Mouse (Mus musculus) A20 (cell line): ENCODE results near the gene Zfp74.

Experiments used
- DNase-seq: peaks from one replicate; pipeline ENCODE4 v3.0.0-alpha.2; 2011; ENCODE audit warnings: low read depth, low spot score

Gene Zfp74

GRCm38 (mm10) chr7:29944201-29944600 lies 9.7 kb downstream of the Zfp74 start:
- DNase-seq: no peak

- no peak for DNase-seq
Measured at GRCm38 (mm10) chr7:29943720-29944119, 10.2 kb downstream of the Zfp74 start.

- DNase-seq: no peak
Measured at GRCm38 (mm10) chr7:29942740-29943139, 11.1 kb downstream of the Zfp74 start.

- no peak for DNase-seq
Measured at GRCm38 (mm10) chr7:29941027-29941426, 12.9 kb downstream of the Zfp74 start.

GRCm38 (mm10) chr7:29938856-29939255 lies 15.0 kb downstream of the Zfp74 start:
- peak; percentile 76 for DNase-seq

- DNase-seq: no peak
Measured at GRCm38 (mm10) chr7:29922780-29923179, 31.1 kb downstream of the Zfp74 start.

- no peak for DNase-seq
Measured at GRCm38 (mm10) chr7:29921439-29922093, 32.3 kb downstream of the Zfp74 start.

GRCm38 (mm10) chr7:29918062-29918453 lies 35.8 kb downstream of the Zfp74 start:
- no peak for DNase-seq

- no peak for DNase-seq
Measured at GRCm38 (mm10) chr7:29917371-29918061, 36.4 kb downstream of the Zfp74 start.

- no peak for DNase-seq
Measured at GRCm38 (mm10) chr7:29912172-29912571, 41.7 kb downstream of the Zfp74 start.

GRCm38 (mm10) chr7:29910252-29910651 lies 43.6 kb downstream of the Zfp74 start:
- no peak for DNase-seq

- DNase-seq: peak; percentile 94
Measured at GRCm38 (mm10) chr7:29908130-29908950, 45.5 kb downstream of the Zfp74 start, which contains the start of gene Zfp383. TSS of gene Zfp383 (plus strand) at chr7:29908223.

- peak; percentile 49 for DNase-seq
Measured at GRCm38 (mm10) chr7:29907206-29907605, 46.7 kb downstream of the Zfp74 start.

GRCm38 (mm10) chr7:29906682-29907058 lies 47.2 kb downstream of the Zfp74 start:
- no peak for DNase-seq

- peak; percentile 90 for DNase-seq
Measured at GRCm38 (mm10) chr7:29905966-29906681, 47.8 kb downstream of the Zfp74 start, which contains the start of gene Zfp27. TSS of gene Zfp27 (minus strand) at chr7:29906572.

- no peak for DNase-seq
Measured at GRCm38 (mm10) chr7:29904101-29904500, 49.8 kb downstream of the Zfp74 start.

- no peak for DNase-seq
Measured at GRCm38 (mm10) chr7:29898351-29898750, 55.5 kb downstream of the Zfp74 start.

GRCm38 (mm10) chr7:29892756-29893155 lies 61.1 kb downstream of the Zfp74 start:
- no peak for DNase-seq

GRCm38 (mm10) chr7:29890501-29890900 lies 63.4 kb downstream of the Zfp74 start:
- DNase-seq: no peak

- DNase-seq: no peak
Measured at GRCm38 (mm10) chr7:29880916-29881315, 73.0 kb downstream of the Zfp74 start.
